Mouse (Mus musculus) kidney, embryonic 15.5 days (tissue): Measurements from ENCODE around the gene Gabrg3. TPM values are rescaled to one million over a fixed set of nuclear protein-coding genes. Genes with fewer than 3 reads are reported as not detected.

Source experiments
- ATAC-seq: fragments of 200-750 bp; cut with Nextera tagmentation; replicated peaks from 2 replicates; pipeline ENCODE4 v1.8.0; 2017; ENCODE audit warnings: moderate TSS enrichment; ENCODE audit not compliant: low FRiP score
- H3K27ac ChIP-seq: fragments of 300-500 bp; sonication (generic); 2 replicates; pipeline ENCODE4 v1.5.1; 2015; ENCODE audit warnings: mild to moderate bottlenecking, inconsistent platforms
- H3K27me3 ChIP-seq: fragments of 300-500 bp; sonication (generic); 2 replicates; pipeline ENCODE4 v1.6.1; 2015; ENCODE audit warnings: inconsistent platforms
- H3K36me3 ChIP-seq: fragments of 300-500 bp; sonication (generic); 2 replicates; pipeline ENCODE4 v1.6.1; 2015; ENCODE audit warnings: inconsistent platforms
- H3K4me1 ChIP-seq: fragments of 300-500 bp; sonication (generic); 2 replicates; pipeline ENCODE4 v1.6.1; 2015; ENCODE audit warnings: inconsistent platforms
- H3K4me2 ChIP-seq: fragments of 300-500 bp; sonication (generic); 2 replicates; pipeline ENCODE4 v1.6.1; 2015; ENCODE audit warnings: moderate library complexity, mild to moderate bottlenecking, inconsistent platforms
- H3K4me3 ChIP-seq: fragments of 300-500 bp; sonication (generic); replicated peaks from 2 replicates; pipeline ENCODE4 v1.5.1; 2015; ENCODE audit warnings: mild to moderate bottlenecking, inconsistent platforms
- H3K9ac ChIP-seq: fragments of 300-500 bp; sonication (generic); 2 replicates; pipeline ENCODE4 v1.6.1; 2015; ENCODE audit warnings: mild to moderate bottlenecking, inconsistent platforms
- H3K9me3 ChIP-seq: fragments of 300-500 bp; sonication (generic); replicated peaks from 2 replicates; pipeline ENCODE4 v1.6.1; 2016; ENCODE audit warnings: inconsistent platforms
- WGBS: fragments of 180-500 bp; shearing (Covaris S2); methylation state at CpG from one replicate; pipeline ENCODE4 v1.1.7; 2015; ENCODE audit warnings: mixed read lengths; 5-methylcytosine and 5-hydroxymethylcytosine counted together
- polyA plus RNA-seq: library from polyadenylated mRNA; unstranded; fragments of >200 nt; fragmentation: Nextera tagmentation; extraction: Ambion mirVana; gene quantifications from 2 replicates; pipeline ENCODE4 v1.2.1, GENCODE M21; 2015

Gabrg3 gene
- polyA plus RNA-seq, 1 experiment from 2014 or later = 0.69 TPM

DNA sequence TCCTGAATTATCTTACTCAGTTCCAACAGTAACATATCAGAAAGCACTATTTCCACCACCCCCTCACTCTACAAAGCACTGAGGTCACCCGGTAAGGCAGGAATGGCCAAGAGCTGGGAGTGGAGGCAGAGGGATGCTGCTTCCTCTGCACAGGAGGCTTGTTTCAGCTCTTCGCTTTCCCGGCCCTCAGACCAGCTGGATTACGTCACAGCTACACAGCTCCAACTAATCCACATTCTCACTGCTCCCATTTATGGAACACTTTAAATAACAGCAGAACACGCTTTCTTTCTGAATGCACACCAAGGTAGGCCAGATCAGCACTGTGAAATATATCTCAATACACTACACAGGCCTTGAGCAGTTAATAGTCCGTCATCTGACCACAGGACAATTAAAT is 23.2 kb downstream of the Gabrg3 start:
- no peaks in the 10 kb centered on the region for H3K9me3 ChIP-seq
- ATAC-seq = 0 out of 2 replicates have a peak, but pooled peaks have one; percentile 12
- H3K27ac ChIP-seq = no peak overlapping the region
- no peak overlapping the region for H3K4me3 ChIP-seq
- no peaks in the 10 kb centered on the region for H3K36me3 ChIP-seq
- no peaks in the 10 kb centered on the region for H3K27me3 ChIP-seq
- no peaks in the 10 kb centered on the region for H3K4me1 ChIP-seq
- H3K9ac ChIP-seq = no peak overlapping the region
- H3K4me2 ChIP-seq = no peak overlapping the region
- WGBS = 50% methylated on average over 6 of the region's 6 CpGs

DNA sequence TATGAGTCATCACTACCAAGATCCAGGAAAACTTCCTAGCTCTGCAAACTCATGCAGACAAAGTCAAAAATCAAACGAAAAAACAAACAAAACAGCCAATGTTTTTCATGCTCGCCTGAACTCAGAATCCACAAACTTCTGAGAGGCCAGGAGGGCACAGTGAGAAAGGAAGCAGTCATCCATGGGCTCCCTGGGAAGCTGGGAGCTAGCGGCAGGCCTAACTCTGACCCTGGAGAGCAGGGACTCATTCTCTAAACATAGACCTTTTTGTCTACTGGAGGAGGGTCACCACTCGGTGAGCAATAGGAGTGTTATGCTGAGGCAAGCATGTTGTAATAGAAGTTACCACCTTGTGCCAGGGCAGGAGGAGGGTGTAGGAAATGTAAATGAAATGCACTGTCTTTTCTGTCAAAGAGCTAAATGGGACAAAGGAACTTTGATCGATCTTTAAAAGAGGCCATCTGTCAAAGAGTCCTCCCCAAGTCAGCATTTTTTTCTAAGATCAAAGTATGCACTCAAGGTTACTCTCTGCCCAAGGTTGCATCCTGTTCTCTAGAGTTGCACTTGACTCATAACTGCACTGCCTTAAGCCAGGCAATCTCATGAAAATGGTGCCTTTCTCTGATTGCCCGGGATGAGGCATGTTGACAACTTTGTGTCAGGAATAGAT is 29.0 kb downstream of the Gabrg3 start:
- no peak for ATAC-seq
- 50% methylated on average over 6 of the region's 6 CpGs for WGBS
- no peaks in the 10 kb centered on the region for H3K4me1 ChIP-seq

DNA sequence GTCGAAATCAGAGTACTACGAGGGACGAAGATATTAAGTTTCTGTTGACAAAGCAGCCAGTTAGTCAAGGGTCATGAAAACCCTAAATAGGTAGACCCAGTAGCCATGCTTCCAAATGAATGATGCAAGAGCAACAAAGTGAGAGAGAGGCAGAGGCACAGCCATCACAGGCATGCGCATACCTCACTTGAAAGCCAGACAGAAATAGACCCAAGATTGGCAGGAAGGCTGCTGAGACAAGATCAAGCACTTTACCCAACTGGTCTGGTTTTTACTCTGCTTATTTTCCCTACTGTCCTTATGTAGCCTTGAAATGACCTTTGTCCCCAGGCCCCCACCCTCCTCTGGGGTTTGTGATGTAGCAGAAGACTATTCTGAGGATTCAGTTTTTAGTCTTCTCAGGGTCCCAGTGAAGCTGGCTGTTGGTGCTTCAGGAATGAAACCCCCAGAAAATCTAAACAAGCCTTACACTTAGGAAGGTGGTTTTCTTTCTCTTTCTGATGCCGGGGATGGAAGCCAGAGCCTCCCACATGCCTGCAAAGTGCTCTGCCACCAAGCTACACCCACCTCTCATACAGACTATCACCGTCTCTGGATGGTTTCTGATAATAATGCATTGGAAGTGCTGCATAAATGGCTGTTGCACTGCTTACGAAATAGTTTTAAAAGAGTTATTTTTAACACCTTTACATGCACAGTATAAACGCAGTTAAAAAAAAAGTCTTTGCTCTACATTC is 30.3 kb downstream of the Gabrg3 start:
- WGBS = 67% methylated on average over 8 of the region's 8 CpGs

More for the DNA sequence above, 29.0 kb downstream of the Gabrg3 start:
- Histone ChIP-seq H3K36me3 (no peaks in the 10 kb centered on the region), H3K27ac (no peak overlapping the region), H3K9me3 (no peaks in the 10 kb centered on the region), H3K4me3 (no peak overlapping the region), H3K4me2 (no peak overlapping the region), H3K9ac (no peak overlapping the region), H3K27me3 (no peaks in the 10 kb centered on the region)

DNA sequence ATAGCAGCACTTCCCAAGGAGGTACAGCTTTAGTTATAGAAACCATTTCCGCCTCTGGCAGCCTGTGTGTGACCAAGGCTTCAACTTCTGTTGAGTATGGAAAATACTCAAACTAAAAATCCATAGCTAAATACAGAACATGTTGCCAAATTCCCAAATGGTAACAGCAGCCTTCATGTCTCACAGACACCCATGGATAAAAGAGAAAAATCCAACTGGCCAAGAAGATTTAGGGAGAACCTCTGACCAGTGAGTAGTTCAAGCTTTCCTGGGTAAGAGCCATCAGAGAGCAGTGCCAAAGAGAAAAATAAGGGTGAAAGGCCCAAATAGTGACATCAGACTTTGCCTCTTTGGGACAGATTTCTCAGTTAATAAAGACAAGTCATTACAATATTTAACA is 38.2 kb downstream of the Gabrg3 start:
- WGBS = 76% methylated on average over 1 of the region's 1 CpGs
- H3K9ac ChIP-seq = no peak overlapping the region
- ATAC-seq = no peak
- H3K9me3 ChIP-seq = no peaks in the 10 kb centered on the region
- H3K27me3 ChIP-seq = no peaks in the 10 kb centered on the region
- H3K36me3 ChIP-seq = no peaks in the 10 kb centered on the region
- no peak overlapping the region for H3K4me2 ChIP-seq
- no peak overlapping the region for H3K27ac ChIP-seq
- H3K4me3 ChIP-seq = no peak overlapping the region
- no peaks in the 10 kb centered on the region for H3K4me1 ChIP-seq

More for the DNA sequence above, 30.3 kb downstream of the Gabrg3 start:
- no peak overlapping the region for H3K27ac ChIP-seq
- H3K27me3 ChIP-seq = no peaks in the 10 kb centered on the region
- no peak overlapping the region for H3K4me3 ChIP-seq
- H3K4me1 ChIP-seq = no peaks in the 10 kb centered on the region
- no peak overlapping the region for H3K9ac ChIP-seq
- ATAC-seq = no peak
- no peaks in the 10 kb centered on the region for H3K36me3 ChIP-seq
- H3K9me3 ChIP-seq = no peaks in the 10 kb centered on the region
- no peak overlapping the region for H3K4me2 ChIP-seq

DNA sequence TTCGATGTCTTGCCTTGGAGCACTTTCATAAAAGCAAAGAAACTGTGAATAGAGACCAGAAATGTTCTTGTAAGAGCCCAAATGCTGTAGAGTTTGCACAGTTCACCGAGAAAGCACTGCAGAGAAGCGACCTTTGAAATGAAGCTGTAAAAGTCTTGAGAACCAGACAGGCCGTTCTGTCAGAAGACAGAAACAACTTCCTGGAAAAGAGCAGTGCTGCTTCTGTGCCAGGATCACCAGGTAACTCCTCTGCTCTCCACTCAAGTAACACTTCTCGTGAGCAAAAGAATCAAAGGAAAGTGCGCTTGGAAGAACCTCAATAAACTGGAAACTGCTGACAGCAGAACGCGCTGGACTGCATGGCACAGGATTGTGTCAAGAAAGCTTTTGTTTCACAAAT is 45.1 kb downstream of the Gabrg3 start:
- H3K4me2 ChIP-seq = no peak overlapping the region

DNA sequence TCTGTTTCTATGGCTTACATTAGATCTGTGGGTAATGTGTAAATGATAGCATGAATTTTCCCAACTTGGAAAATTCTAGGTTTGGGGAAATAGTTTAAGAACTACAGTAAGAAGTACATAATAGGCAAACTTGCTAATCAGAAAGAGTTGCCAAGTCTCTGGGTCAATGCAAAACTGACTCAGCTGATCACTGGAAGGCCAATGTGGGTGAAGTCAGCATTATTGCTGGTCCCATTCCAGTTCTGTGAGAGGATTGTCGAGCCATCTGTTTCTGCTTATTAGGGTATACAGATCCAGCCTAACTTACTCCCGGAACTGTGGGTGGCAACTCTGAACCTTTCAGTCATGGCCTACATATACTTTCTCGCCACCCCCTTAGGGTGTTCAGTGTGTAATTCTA is 55.8 kb downstream of the Gabrg3 start:
- no peak for ATAC-seq
- H3K4me3 ChIP-seq = no peak overlapping the region
- H3K36me3 ChIP-seq = no peaks in the 10 kb centered on the region
- H3K9ac ChIP-seq = no peak overlapping the region
- no peak overlapping the region for H3K4me2 ChIP-seq
- no peaks in the 10 kb centered on the region for H3K9me3 ChIP-seq
- H3K27ac ChIP-seq = no peak overlapping the region
- 92% methylated on average over 3 of the region's 3 CpGs for WGBS
- no peaks in the 10 kb centered on the region for H3K27me3 ChIP-seq
- H3K4me1 ChIP-seq = no peaks in the 10 kb centered on the region

More for the DNA sequence above, 45.1 kb downstream of the Gabrg3 start:
- no peaks in the 10 kb centered on the region for H3K27me3 ChIP-seq
- H3K9me3 ChIP-seq = no peaks in the 10 kb centered on the region
- H3K9ac ChIP-seq = no peak overlapping the region
- H3K4me1 ChIP-seq = no peaks in the 10 kb centered on the region
- no peak for ATAC-seq
- H3K4me3 ChIP-seq = no peak overlapping the region
- H3K27ac ChIP-seq = no peak overlapping the region
- WGBS = 63% methylated on average over 8 of the region's 8 CpGs
- no peaks in the 10 kb centered on the region for H3K36me3 ChIP-seq

DNA sequence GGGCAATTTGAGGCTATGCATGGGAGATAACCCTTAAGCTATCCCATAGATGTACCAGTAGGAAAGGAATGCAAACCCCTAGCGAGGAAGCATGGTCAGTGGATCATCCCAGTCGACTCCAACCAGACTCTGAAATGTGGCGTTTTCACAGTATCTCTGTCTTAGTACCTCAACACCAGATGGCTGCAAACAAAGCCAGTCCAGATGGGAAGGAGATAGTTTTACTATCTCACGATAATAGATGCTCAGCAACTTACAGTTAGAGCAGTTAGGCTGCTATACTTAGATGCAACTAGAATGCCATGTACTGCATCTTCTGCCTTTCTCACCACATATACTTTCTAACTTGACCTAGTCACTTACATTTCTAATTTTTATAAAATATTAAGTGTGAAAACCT is 56.7 kb downstream of the Gabrg3 start:
- Histone ChIP-seq H3K4me2 (no peak overlapping the region), H3K4me1 (no peaks in the 10 kb centered on the region), H3K9ac (no peak overlapping the region), H3K9me3 (no peaks in the 10 kb centered on the region), H3K4me3 (no peak overlapping the region), H3K36me3 (no peaks in the 10 kb centered on the region), H3K27ac (no peak overlapping the region), H3K27me3 (no peaks in the 10 kb centered on the region)
- 89% methylated on average over 4 of the region's 4 CpGs for WGBS
- no peak for ATAC-seq

DNA sequence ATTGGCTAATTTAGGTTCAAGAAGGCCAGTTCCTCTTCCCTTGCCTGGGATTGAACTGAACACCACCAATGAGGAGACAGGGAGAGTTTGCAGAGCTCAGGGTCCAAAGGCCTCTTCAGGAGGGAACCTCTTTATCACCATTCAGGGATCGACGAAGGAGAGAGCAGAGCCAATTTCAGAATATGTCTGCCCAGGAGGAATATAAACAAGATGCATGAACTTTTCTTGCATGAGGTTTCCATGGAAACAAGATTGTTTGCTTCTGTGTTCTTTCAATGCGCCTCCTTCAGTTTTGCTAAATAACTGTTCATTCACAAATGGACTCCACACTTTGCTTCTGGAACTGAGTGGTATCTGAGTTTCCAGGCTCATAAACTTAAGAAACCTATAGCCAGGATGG is 62.5 kb downstream of the Gabrg3 start:
- WGBS = 76% methylated on average over 3 of the region's 3 CpGs
- H3K9ac ChIP-seq = no peak overlapping the region

DNA sequence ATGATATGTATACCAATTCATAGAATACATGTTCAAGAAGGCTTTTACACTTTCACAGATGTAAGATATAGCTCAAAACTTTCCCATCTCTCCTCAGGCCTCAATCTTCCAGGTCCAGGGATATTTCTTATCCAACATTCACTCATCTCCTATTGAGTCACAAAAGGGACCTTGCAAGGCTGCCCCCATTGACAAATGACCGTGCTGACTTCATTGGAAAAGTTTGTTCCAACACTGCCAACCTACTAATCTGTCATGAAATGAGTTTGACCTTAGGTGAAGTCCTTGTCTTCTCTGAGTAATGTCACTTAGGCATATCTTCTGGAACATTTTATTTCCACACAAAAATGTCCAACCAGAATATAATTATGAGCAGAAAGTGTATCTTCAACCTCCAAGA is 64.9 kb downstream of the Gabrg3 start:
- Histone ChIP-seq H3K9ac (no peak overlapping the region), H3K4me2 (no peak overlapping the region), H3K9me3 (no peaks in the 10 kb centered on the region), H3K36me3 (no peaks in the 10 kb centered on the region), H3K27me3 (no peaks in the 10 kb centered on the region), H3K27ac (no peak overlapping the region), H3K4me1 (no peaks in the 10 kb centered on the region), H3K4me3 (no peak overlapping the region)
- no peak for ATAC-seq
- whole genome bisulfite sequencing = 84% methylated on average over 1 of the region's 1 CpGs

More for the DNA sequence above, 62.5 kb downstream of the Gabrg3 start:
- Histone ChIP-seq H3K9me3 (no peaks in the 10 kb centered on the region), H3K4me3 (no peak overlapping the region), H3K4me1 (no peaks in the 10 kb centered on the region), H3K36me3 (no peaks in the 10 kb centered on the region), H3K27me3 (no peaks in the 10 kb centered on the region), H3K27ac (no peak overlapping the region), H3K4me2 (no peak overlapping the region)
- ATAC-seq = no peak

DNA sequence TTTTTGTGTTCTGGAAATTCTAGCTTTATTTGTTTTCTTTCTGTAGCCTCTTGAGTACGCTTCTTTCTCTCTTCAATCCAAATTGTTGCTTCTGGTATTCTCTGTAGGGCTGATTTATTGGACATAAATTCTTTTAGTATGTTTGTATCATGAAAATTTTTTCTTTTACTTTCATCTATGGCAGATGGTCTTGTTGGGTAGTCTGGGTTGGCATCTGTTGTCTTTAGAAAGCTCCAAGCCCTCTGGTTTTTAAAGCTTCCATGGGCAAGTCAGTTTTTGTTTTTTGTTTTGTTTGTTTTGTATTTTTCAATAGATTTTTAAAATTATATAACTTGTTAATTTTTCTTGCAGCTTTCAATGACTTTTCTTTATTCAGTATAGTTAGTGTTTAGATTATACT is 72.0 kb downstream of the Gabrg3 start:
- ATAC-seq = no peak
- Histone ChIP-seq H3K4me3 (no peak overlapping the region), H3K27ac (no peak overlapping the region), H3K9me3 (no peaks in the 10 kb centered on the region), H3K9ac (no peak overlapping the region), H3K4me1 (no peaks in the 10 kb centered on the region), H3K4me2 (no peak overlapping the region), H3K36me3 (no peaks in the 10 kb centered on the region), H3K27me3 (no peaks in the 10 kb centered on the region)
- WGBS = 89% methylated on average over 1 of the region's 1 CpGs

DNA sequence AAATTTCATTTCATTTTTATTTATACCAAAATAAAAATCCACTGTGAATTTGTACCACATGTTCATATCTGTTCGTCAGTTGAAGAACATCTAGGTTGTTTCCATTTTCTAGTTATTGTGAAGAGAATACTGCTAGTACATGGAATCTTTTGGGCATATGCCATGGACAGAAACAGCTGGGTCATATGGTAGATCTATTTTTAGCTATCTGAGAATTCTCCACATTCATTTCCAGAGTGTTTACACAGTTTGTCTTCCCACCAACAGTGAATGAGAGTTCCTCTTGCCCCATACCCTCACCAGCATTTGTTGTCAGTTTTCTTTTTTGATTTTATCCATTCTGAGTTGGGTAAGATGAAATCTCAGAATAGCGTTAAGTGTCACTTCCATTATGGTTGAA is 75.0 kb downstream of the Gabrg3 start:
- no peak overlapping the region for H3K9ac ChIP-seq
- no peak overlapping the region for H3K27ac ChIP-seq
- H3K36me3 ChIP-seq = no peaks in the 10 kb centered on the region
- H3K27me3 ChIP-seq = no peaks in the 10 kb centered on the region
- no peak overlapping the region for H3K4me3 ChIP-seq
- no peak for ATAC-seq
- no peak overlapping the region for H3K4me2 ChIP-seq
- WGBS = 85% methylated on average over 2 of the region's 2 CpGs
- H3K4me1 ChIP-seq = no peaks in the 10 kb centered on the region
- H3K9me3 ChIP-seq = no peaks in the 10 kb centered on the region

DNA sequence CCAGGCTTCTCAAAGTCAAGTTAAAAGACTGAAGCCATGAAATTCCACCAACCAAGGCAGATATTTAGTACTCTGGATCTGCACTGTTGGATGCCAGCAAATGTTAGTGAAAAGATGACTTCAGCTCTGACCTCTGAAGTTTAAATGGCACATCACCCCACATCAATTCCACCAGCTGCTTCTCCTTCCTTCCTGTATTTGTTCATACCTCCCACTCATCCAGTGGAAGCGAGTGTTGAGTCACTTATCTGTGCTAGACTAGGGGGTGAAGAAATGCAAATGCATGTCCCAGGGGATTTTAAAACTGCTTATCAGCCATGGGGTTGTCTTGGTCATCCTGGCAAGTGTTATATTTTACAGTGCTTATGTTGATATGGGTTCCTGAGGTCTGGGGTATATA is 79.7 kb downstream of the Gabrg3 start:
- 38% methylated on average over 1 of the region's 1 CpGs for WGBS
- no peak for ATAC-seq
- H3K4me3 ChIP-seq = no peak overlapping the region

More for the DNA sequence above, 79.7 kb downstream of the Gabrg3 start:
- H3K36me3 ChIP-seq = no peaks in the 10 kb centered on the region
- H3K4me2 ChIP-seq = no peak overlapping the region
- no peak overlapping the region for H3K27ac ChIP-seq
- H3K9me3 ChIP-seq = no peaks in the 10 kb centered on the region
- H3K27me3 ChIP-seq = no peaks in the 10 kb centered on the region
- no peak overlapping the region for H3K9ac ChIP-seq
- no peaks in the 10 kb centered on the region for H3K4me1 ChIP-seq
